Mouse (Mus musculus): ENCODE data around the gene Gm14085. TPM values are rescaled to one million over a fixed set of nuclear protein-coding genes. Genes with fewer than 3 reads are reported as not detected.

Gene Gm14085
- total RNA-seq, 2 experiments from 2014 or later: 0.50 to 0.62 TPM

GRCm38 (mm10) chr2:122561221-122561620, 76.5 kb downstream of the Gm14085 start:
- DNase-seq: no peak

DNA sequence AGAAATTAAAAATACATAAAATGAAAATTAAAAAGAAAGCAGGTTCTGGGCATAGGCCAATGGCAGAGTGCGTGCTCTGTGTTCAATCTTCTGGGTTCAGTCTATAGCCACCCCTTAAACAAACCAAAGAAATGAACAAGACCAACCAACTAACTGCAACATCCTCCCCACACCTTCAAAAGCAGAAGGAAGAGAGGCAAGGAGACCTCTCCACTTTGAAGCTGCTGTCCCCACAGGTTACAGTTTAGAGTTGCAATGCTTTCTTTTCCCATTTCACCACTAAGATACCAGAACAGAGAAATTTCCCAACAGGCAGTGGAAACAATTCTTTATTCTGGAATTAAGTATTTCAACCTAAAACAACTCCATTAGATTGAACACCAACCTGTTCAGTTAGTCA, 77.5 kb downstream of the Gm14085 start:
- DNase-seq: no peak

- DNase-seq: peak; percentile 79
Observed at GRCm38 (mm10) chr2:122569439-122569838, 84.7 kb downstream of the Gm14085 start.

- no peak for DNase-seq
Observed at GRCm38 (mm10) chr2:122570430-122570829, 85.7 kb downstream of the Gm14085 start.

- no peak for DNase-seq
Observed at GRCm38 (mm10) chr2:122571326-122571725, 86.6 kb downstream of the Gm14085 start.

- DNase-seq: no peak
Observed at GRCm38 (mm10) chr2:122572438-122572837, 87.7 kb downstream of the Gm14085 start.

- peak; percentile 48 for DNase-seq
Observed at GRCm38 (mm10) chr2:122575470-122575869, 90.7 kb downstream of the Gm14085 start.

DNA sequence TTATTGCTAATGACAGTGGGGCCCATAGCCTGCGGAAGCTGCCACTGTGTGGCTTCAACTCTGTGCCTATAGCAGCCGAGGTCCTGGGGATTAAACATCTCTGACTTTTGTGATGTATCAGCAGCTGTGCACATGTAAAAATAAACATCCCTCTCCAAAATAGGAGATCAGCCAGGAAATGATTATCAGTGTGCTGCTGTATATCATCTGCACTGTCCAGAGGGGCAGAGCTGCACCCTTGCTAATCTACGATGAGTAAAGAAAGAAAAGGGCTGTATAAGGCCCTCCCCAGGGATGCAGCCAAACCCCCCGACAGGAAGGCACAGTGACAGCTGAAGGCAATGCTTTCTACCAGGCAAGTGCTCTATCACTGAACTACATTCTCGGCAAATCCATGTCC, 91.6 kb downstream of the Gm14085 start:
- no peak for DNase-seq

GRCm38 (mm10) chr2:122577316-122577715, 92.6 kb downstream of the Gm14085 start:
- no peak for DNase-seq

Other genes starting within 250 kb of the Gm14085 start
- under 1 TPM; 0.55 to 0.59 TPM for gene Duox2, start 186.5 kb upstream of the Gm14085 start, total RNA-seq (2021)
- gene Duoxa2, start 186.0 kb upstream of the Gm14085 start, total RNA-seq (2021): under 1 TPM; 0.16 to 0.21 TPM
- not detected for gene Duoxa1, start 171.2 kb upstream of the Gm14085 start, total RNA-seq (2021)
- not detected for gene Duox1, start 169.3 kb upstream of the Gm14085 start, total RNA-seq (2021)
- 10 to 100 TPM; 10.1 to 11.3 TPM for gene Shf, start 115.8 kb upstream of the Gm14085 start, total RNA-seq (2021)
- 10 to 100 TPM; 18.9 to 19.1 TPM for gene Slc28a2, start 58.5 kb upstream of the Gm14085 start, total RNA-seq (2021)
- gene Gatm, start 126.4 kb downstream of the Gm14085 start, total RNA-seq (2021): 10 to 100 TPM in 1 of 2 experiments, 1 to 10 TPM in 1; 9.1 to 10.5 TPM
- under 1 TPM in 1 of 2 experiments, not detected in 1; 0.36 TPM for gene AA467197, start 152.0 kb downstream of the Gm14085 start, total RNA-seq (2021)
- gene Slc30a4, start 217.7 kb downstream of the Gm14085 start, total RNA-seq (2021): 10 to 100 TPM; 16.2 to 16.4 TPM